Mouse (Mus musculus): ENCODE data around the gene Ssbp4. TPM values are rescaled to one million over a fixed set of nuclear protein-coding genes. Genes with fewer than 3 reads are reported as not detected.
A peak's percentile ranks its signal among the peaks of the same experiment; 100 is the strongest.

The Ssbp4 gene
- polyA plus RNA-seq, 1 experiment from 2014 or later, result 37.8 TPM

GRCm38 (mm10) chr8:70647343-70648163 lies 38.9 kb upstream of the Ssbp4 start:
- 0 out of 2 replicates have a peak overlapping the region, but pooled peaks have one; percentile 11 for H3K9ac ChIP-seq
- no peaks in the 10 kb centered on the region for H3K27me3 ChIP-seq
- WGBS (ENCODE audit: insufficient replicate concordance), result 65% methylated on average over 8 of the region's 8 CpGs
- ATAC-seq (ENCODE audit: insufficient read depth), result no peak
- H3K36me3 ChIP-seq (replicated peaks), result peaks cover 33% of the 10 kb centered on the region
- H3K4me3 ChIP-seq (replicated peaks), result no peak overlapping the region
- peaks cover 45% of the 10 kb centered on the region for H3K4me1 ChIP-seq (replicated peaks)
- H3K27ac ChIP-seq (replicated peaks), result peak overlapping the region; percentile 64
- no peak overlapping the region for H3K4me2 ChIP-seq
- H3K9me3 ChIP-seq (replicated peaks), result no peaks in the 10 kb centered on the region

GRCm38 (mm10) chr8:70646775-70647174 lies 38.1 kb upstream of the Ssbp4 start:
- H3K27ac ChIP-seq (replicated peaks), result 0 out of 2 replicates have a peak overlapping the region, but pooled peaks have one; percentile 64
- no peak overlapping the region for H3K9ac ChIP-seq
- no peak for ATAC-seq (ENCODE audit: insufficient read depth)
- no peak overlapping the region for H3K4me3 ChIP-seq (replicated peaks)
- H3K9me3 ChIP-seq (replicated peaks), result no peaks in the 10 kb centered on the region
- peaks cover 45% of the 10 kb centered on the region for H3K4me1 ChIP-seq (replicated peaks)
- H3K4me2 ChIP-seq, result no peak overlapping the region
- peaks cover 25% of the 10 kb centered on the region for H3K36me3 ChIP-seq (replicated peaks)
- no peaks in the 10 kb centered on the region for H3K27me3 ChIP-seq

- Histone ChIP-seq H3K9me3 (replicated peaks) (no peaks in the 10 kb centered on the region), H3K27me3 (no peaks in the 10 kb centered on the region), H3K4me3 (replicated peaks) (no peak overlapping the region), H3K9ac (no peak overlapping the region), H3K4me2 (no peak overlapping the region), H3K27ac (replicated peaks) (0 out of 2 replicates have a peak overlapping the region, but pooled peaks have one; percentile 64), H3K4me1 (replicated peaks) (peaks cover 45% of the 10 kb centered on the region), H3K36me3 (replicated peaks) (peaks cover 22% of the 10 kb centered on the region)
- ATAC-seq (ENCODE audit: insufficient read depth), result no peak
- 74% methylated on average over 6 of the region's 6 CpGs for WGBS (ENCODE audit: insufficient replicate concordance)
Measured at GRCm38 (mm10) chr8:70646369-70646768, 37.7 kb upstream of the Ssbp4 start.

- WGBS (ENCODE audit: insufficient replicate concordance), result 49% methylated on average over 17 of the region's 17 CpGs
- H3K4me1 ChIP-seq (replicated peaks), result peaks cover 45% of the 10 kb centered on the region
- H3K4me3 ChIP-seq (replicated peaks), result no peak overlapping the region
- H3K36me3 ChIP-seq (replicated peaks), result peaks cover 15% of the 10 kb centered on the region
- H3K9me3 ChIP-seq (replicated peaks), result no peaks in the 10 kb centered on the region
- no peak overlapping the region for H3K9ac ChIP-seq
- H3K27me3 ChIP-seq, result no peaks in the 10 kb centered on the region
- H3K27ac ChIP-seq (replicated peaks), result no peak overlapping the region
- H3K4me2 ChIP-seq, result no peak overlapping the region
- ATAC-seq (ENCODE audit: insufficient read depth), result no peak
Measured at GRCm38 (mm10) chr8:70645501-70646224, 37.0 kb upstream of the Ssbp4 start.

GRCm38 (mm10) chr8:70644065-70644464 lies 35.4 kb upstream of the Ssbp4 start:
- H3K4me1 ChIP-seq (replicated peaks), result peaks cover 32% of the 10 kb centered on the region
- H3K4me3 ChIP-seq (replicated peaks), result no peak overlapping the region
- H3K4me2 ChIP-seq, result no peak overlapping the region
- no peaks in the 10 kb centered on the region for H3K27me3 ChIP-seq
- no peaks in the 10 kb centered on the region for H3K36me3 ChIP-seq (replicated peaks)
- ATAC-seq (ENCODE audit: insufficient read depth), result no peak
- no peak overlapping the region for H3K9ac ChIP-seq
- WGBS (ENCODE audit: insufficient replicate concordance), result 71% methylated on average over 2 of the region's 2 CpGs
- no peak overlapping the region for H3K27ac ChIP-seq (replicated peaks)
- no peaks in the 10 kb centered on the region for H3K9me3 ChIP-seq (replicated peaks)

- no peak for ATAC-seq (ENCODE audit: insufficient read depth)
- no peaks in the 10 kb centered on the region for H3K9me3 ChIP-seq (replicated peaks)
Measured at GRCm38 (mm10) chr8:70643019-70643418, 34.3 kb upstream of the Ssbp4 start.

GRCm38 (mm10) chr8:70638752-70639151 lies 30.1 kb upstream of the Ssbp4 start:
- Histone ChIP-seq H3K4me3 (replicated peaks) (no peak overlapping the region), H3K9ac (no peak overlapping the region), H3K36me3 (replicated peaks) (no peaks in the 10 kb centered on the region), H3K4me2 (no peak overlapping the region), H3K4me1 (replicated peaks) (peaks cover 44% of the 10 kb centered on the region), H3K27me3 (no peaks in the 10 kb centered on the region), H3K9me3 (replicated peaks) (no peaks in the 10 kb centered on the region), H3K27ac (replicated peaks) (no peak overlapping the region)
- no peak for ATAC-seq (ENCODE audit: insufficient read depth)
- WGBS (ENCODE audit: insufficient replicate concordance), result 65% methylated on average over 9 of the region's 9 CpGs

More at GRCm38 (mm10) chr8:70643019-70643418, 34.3 kb upstream of the Ssbp4 start:
- no peaks in the 10 kb centered on the region for H3K36me3 ChIP-seq (replicated peaks)
- H3K27me3 ChIP-seq, result no peaks in the 10 kb centered on the region
- H3K27ac ChIP-seq (replicated peaks), result no peak overlapping the region
- H3K4me2 ChIP-seq, result no peak overlapping the region
- peaks cover 26% of the 10 kb centered on the region for H3K4me1 ChIP-seq (replicated peaks)
- WGBS (ENCODE audit: insufficient replicate concordance), result 57% methylated on average over 3 of the region's 3 CpGs
- no peak overlapping the region for H3K9ac ChIP-seq
- no peak overlapping the region for H3K4me3 ChIP-seq (replicated peaks)

- no peaks in the 10 kb centered on the region for H3K36me3 ChIP-seq (replicated peaks)
- H3K4me1 ChIP-seq (replicated peaks), result peaks cover 53% of the 10 kb centered on the region
- no peak overlapping the region for H3K4me3 ChIP-seq (replicated peaks)
- 49% methylated on average over 8 of the region's 8 CpGs for WGBS (ENCODE audit: insufficient replicate concordance)
- peaks cover 5% of the 10 kb centered on the region; the same call in 1 of the 2 replicates for H3K27me3 ChIP-seq
- H3K27ac ChIP-seq (replicated peaks), result peak overlapping the region; percentile 70
- H3K4me2 ChIP-seq, result no peak overlapping the region
- no peaks in the 10 kb centered on the region for H3K9me3 ChIP-seq (replicated peaks)
- ATAC-seq (ENCODE audit: insufficient read depth), result peak; percentile 65
- H3K9ac ChIP-seq, result no peak overlapping the region
Measured at GRCm38 (mm10) chr8:70636838-70637237, 28.2 kb upstream of the Ssbp4 start.

- no peak for ATAC-seq (ENCODE audit: insufficient read depth)
- peaks cover 18% of the 10 kb centered on the region for H3K27me3 ChIP-seq
- H3K9me3 ChIP-seq (replicated peaks), result no peaks in the 10 kb centered on the region
- WGBS (ENCODE audit: insufficient replicate concordance), result 24% methylated on average over 6 of the region's 6 CpGs
- H3K36me3 ChIP-seq (replicated peaks), result no peaks in the 10 kb centered on the region
- peak overlapping the region; percentile 20; the same call in 1 of the 2 replicates for H3K9ac ChIP-seq
- no peak overlapping the region for H3K4me2 ChIP-seq
- H3K27ac ChIP-seq (replicated peaks), result peak overlapping the region; percentile 81
- no peak overlapping the region for H3K4me3 ChIP-seq (replicated peaks)
- peaks cover 65% of the 10 kb centered on the region for H3K4me1 ChIP-seq (replicated peaks)
Measured at GRCm38 (mm10) chr8:70635527-70635926, 26.9 kb upstream of the Ssbp4 start.

- 39% methylated on average over 6 of the region's 6 CpGs for whole genome bisulfite sequencing (ENCODE audit: insufficient replicate concordance)
- H3K4me2 ChIP-seq, result no peak overlapping the region
- no peak overlapping the region for H3K4me3 ChIP-seq (replicated peaks)
- peaks cover 79% of the 10 kb centered on the region for H3K4me1 ChIP-seq (replicated peaks)
- ATAC-seq (ENCODE audit: insufficient read depth), result peak; percentile 4; the same call in 1 of the 2 replicates
- no peaks in the 10 kb centered on the region for H3K9me3 ChIP-seq (replicated peaks)
- peaks cover 18% of the 10 kb centered on the region for H3K27me3 ChIP-seq
- H3K36me3 ChIP-seq (replicated peaks), result no peaks in the 10 kb centered on the region
- H3K9ac ChIP-seq, result no peak overlapping the region
- peak overlapping the region; percentile 81 for H3K27ac ChIP-seq (replicated peaks)
Measured at GRCm38 (mm10) chr8:70634066-70634465, 25.4 kb upstream of the Ssbp4 start.

- 71% methylated on average over 6 of the region's 6 CpGs for WGBS (ENCODE audit: insufficient replicate concordance)
- no peaks in the 10 kb centered on the region for H3K36me3 ChIP-seq (replicated peaks)
- peak within 1 kb of the TSS; percentile 73 for H3K4me3 ChIP-seq (replicated peaks)
- ATAC-seq (ENCODE audit: insufficient read depth), result 0 out of 2 replicates have a peak, but pooled peaks have one; percentile 6
- H3K9me3 ChIP-seq (replicated peaks), result no peaks in the 10 kb centered on the region
- H3K9ac ChIP-seq, result peak within 1 kb of the TSS; percentile 33; the same call in 1 of the 2 replicates
- peaks cover 18% of the 10 kb centered on the region for H3K27me3 ChIP-seq
- H3K4me1 ChIP-seq (replicated peaks), result peaks cover 73% of the 10 kb centered on the region
- H3K27ac ChIP-seq (replicated peaks), result peak within 1 kb of the TSS; percentile 81
- peak within 1 kb of the TSS; percentile 94 for H3K4me2 ChIP-seq
Measured at GRCm38 (mm10) chr8:70632346-70632892, 23.7 kb upstream of the Ssbp4 start, which contains the start of gene Gdf15. Gene Gdf15 (minus strand): TSS chr8:70632456.
